Mouse (Mus musculus): Measurements from ENCODE around the gene Pex16. TPM values are rescaled to one million over a fixed set of nuclear protein-coding genes. Genes with fewer than 3 reads are reported as not detected.

The Pex16 gene
- polyA plus RNA-seq, 1 experiment: 89.5 TPM

- Histone ChIP-seq H3K27ac (replicated peaks; ENCODE audit: low read depth, low read length) (no peak overlapping the region), H3K4me3 (ENCODE audit: insufficient read depth, low read depth, low read length) (no peak overlapping the region), H3K4me1 (ENCODE audit: control insufficient read depth, insufficient read depth, insufficient read length, low read length) (no peaks in the 10 kb centered on the region)
These were observed 13.6 kb upstream of the Pex16 start for GRCm38 (mm10) chr2:92360893-92361292.

DNA sequence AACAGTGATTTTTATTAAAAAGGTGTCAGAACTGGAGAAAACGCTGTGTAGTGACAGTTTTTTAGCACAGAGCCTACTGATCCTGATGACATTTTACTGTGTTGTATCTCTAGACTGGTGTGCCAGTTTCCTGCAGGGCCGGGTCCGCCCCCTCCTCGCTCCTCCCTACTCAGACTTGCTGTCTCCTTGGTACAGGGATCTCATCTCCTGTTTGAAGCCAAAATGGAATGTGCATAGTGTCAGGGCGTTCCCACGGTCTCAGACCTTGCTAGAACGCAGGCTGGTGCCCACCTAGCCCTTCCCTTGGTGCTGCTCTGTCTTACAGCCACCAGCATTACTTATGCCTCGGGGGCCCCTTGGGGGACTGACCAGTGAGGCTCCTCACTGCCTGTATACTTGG, 12.7 kb upstream of the Pex16 start:
- Histone ChIP-seq H3K27ac (replicated peaks; ENCODE audit: low read depth, low read length) (no peak overlapping the region), H3K4me3 (ENCODE audit: insufficient read depth, low read depth, low read length) (no peak overlapping the region), H3K4me1 (ENCODE audit: control insufficient read depth, insufficient read depth, insufficient read length, low read length) (no peaks in the 10 kb centered on the region)

DNA sequence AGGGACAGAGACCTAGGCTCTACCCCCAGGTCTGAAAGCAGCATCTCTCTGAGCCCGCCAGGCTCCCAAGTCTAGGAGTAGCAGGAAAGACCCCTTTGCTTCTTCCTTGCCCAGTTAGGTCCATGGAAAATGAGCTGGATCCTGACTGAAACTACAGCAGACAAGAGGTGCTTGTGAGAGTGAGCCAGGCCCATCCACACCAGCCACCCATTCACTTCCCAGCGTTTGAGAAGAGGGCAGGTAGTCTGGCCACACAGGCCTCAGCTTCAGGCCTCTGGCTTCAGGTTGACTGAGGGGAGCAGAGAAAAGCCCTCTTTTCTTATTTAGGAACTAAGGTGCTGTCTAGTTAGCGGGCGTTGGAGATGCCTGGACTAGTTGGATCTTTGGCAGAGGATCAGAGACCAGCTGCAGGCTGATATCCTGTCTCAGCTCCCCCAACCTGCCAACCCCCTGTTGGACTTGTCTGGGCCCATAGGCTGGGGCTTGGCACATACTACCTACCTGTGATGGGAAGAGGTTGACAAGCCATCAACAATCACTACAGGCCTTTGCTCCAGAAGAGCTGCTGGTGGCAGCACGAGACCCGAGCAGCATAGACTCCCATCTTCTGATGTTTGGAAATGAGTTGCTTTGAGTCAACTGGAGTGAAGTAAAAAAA, 11.8 kb upstream of the Pex16 start:
- Histone ChIP-seq H3K27ac (replicated peaks; ENCODE audit: low read depth, low read length) (no peak overlapping the region), H3K4me1 (ENCODE audit: control insufficient read depth, insufficient read depth, insufficient read length, low read length) (no peaks in the 10 kb centered on the region), H3K4me3 (ENCODE audit: insufficient read depth, low read depth, low read length) (no peak overlapping the region)

GRCm38 (mm10) chr2:92364086-92364485, 10.4 kb upstream of the Pex16 start:
- Histone ChIP-seq H3K4me1 (ENCODE audit: control insufficient read depth, insufficient read depth, insufficient read length, low read length) (no peaks in the 10 kb centered on the region), H3K27ac (replicated peaks; ENCODE audit: low read depth, low read length) (no peak overlapping the region), H3K4me3 (ENCODE audit: insufficient read depth, low read depth, low read length) (no peak overlapping the region)

GRCm38 (mm10) chr2:92365568-92365967, 8.9 kb upstream of the Pex16 start:
- Histone ChIP-seq H3K27ac (replicated peaks; ENCODE audit: low read depth, low read length) (no peak overlapping the region), H3K4me1 (ENCODE audit: control insufficient read depth, insufficient read depth, insufficient read length, low read length) (no peaks in the 10 kb centered on the region), H3K4me3 (ENCODE audit: insufficient read depth, low read depth, low read length) (no peak overlapping the region)

DNA sequence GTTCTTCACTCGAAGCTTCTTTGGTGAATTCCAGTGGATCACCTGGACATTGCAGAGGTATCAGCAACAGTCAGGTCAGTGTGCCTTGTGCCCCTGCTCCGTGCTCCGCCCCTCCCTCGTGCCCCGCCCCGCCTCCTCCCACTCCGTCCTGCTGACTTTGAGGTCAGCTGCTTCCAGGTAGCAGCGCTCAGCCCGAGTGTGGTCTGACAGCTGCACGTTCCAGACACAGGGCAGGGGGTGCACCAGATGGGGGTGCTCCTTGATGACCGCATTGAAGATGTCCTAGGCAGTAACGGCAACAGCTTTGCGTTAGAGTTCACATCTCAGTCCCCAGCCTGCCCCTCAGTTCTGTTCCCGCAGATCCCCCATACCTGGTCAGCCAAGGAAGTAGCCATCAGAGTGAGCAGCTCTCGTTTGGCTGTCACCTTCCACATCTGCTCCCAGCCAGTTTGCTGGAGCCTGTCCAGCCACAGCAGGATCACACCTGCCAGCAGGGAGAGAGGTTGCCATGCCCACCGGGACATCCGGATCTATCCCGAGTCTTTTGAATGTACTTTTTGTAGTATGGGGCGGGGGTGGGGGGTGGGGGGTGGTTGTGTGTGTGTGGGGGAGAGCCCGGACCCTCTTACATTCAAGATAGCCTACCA, 7.0 kb upstream of the Pex16 start:
- no peak overlapping the region for H3K27ac ChIP-seq (replicated peaks; ENCODE audit: low read depth, low read length)
- peaks cover 4% of the 10 kb centered on the region for H3K4me1 ChIP-seq (ENCODE audit: control insufficient read depth, insufficient read depth, insufficient read length, low read length)
- no peak overlapping the region for H3K4me3 ChIP-seq (ENCODE audit: insufficient read depth, low read depth, low read length)

DNA sequence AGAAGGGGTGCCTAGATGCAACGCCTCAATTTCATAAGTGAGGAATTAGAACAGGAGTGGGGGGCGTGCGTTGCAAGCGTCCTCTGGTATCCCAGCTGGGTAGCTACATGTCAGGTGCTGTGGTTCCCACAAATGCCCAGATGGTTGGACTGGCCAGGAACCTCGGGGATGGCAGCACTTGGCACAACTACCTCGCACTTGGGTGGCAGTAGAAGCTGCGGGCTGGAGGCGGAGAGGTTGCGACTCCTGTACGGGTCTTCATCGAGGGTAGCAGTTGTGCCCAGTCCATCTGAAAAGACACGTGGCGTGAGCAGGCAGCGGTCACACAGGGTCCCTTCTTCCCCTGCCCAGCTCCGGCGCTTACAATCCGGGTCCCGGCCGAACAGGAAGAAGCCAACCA, 4.1 kb upstream of the Pex16 start:
- Histone ChIP-seq H3K27ac (replicated peaks; ENCODE audit: low read depth, low read length) (no peak overlapping the region), H3K4me3 (ENCODE audit: insufficient read depth, low read depth, low read length) (peak overlapping the region; percentile 25; the same call in 1 of the 2 replicates), H3K4me1 (ENCODE audit: control insufficient read depth, insufficient read depth, insufficient read length, low read length) (peaks cover 13% of the 10 kb centered on the region)

- Histone ChIP-seq H3K4me1 (ENCODE audit: control insufficient read depth, insufficient read depth, insufficient read length, low read length) (peaks cover 13% of the 10 kb centered on the region), H3K27ac (replicated peaks; ENCODE audit: low read depth, low read length) (no peak overlapping the region), H3K4me3 (ENCODE audit: insufficient read depth, low read depth, low read length) (peak overlapping the region; percentile 25; the same call in 1 of the 2 replicates)
These were observed 3.4 kb upstream of the Pex16 start for GRCm38 (mm10) chr2:92370821-92371805.

DNA sequence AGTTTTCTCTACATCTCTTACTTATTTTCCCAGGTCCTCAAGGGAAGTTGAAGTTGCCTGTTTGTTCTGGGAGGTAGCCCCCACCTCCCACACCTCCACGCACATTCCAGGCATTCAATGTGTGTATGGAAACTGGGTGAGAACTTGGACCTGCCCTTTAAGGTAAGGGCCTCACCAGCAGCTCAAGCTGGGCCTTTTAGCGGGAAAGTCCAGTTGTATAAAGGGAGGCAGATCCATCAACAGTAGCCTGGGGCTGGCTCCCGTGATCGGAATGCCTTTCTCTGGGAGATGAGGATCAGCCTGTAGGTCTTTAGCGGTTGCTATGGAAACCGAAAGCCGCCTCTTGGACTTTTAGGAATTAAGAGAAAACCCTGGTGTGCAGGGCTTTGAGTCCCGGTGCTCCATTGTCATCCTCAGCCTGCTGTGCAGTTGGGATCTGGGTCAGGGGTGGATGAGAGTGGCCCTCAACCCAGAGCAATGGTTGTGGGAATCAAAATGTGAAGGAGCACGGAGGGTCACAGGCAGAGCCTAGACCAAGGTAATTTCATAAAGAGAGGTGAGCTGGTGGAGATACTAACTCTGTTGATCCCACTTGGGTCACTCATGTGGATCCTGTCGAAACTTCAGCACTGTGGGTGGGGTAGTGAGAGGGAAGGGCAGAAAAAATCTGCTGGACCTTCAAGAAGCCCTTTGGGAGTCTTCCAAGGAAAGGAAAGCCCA, 2.3 kb upstream of the Pex16 start:
- H3K4me3 ChIP-seq (ENCODE audit: insufficient read depth, low read depth, low read length): no peak overlapping the region
- H3K4me1 ChIP-seq (ENCODE audit: control insufficient read depth, insufficient read depth, insufficient read length, low read length): peaks cover 13% of the 10 kb centered on the region
- H3K27ac ChIP-seq (replicated peaks; ENCODE audit: low read depth, low read length): no peak overlapping the region

GRCm38 (mm10) chr2:92372767-92373436, 1.6 kb upstream of the Pex16 start:
- peaks cover 13% of the 10 kb centered on the region for H3K4me1 ChIP-seq (ENCODE audit: control insufficient read depth, insufficient read depth, insufficient read length, low read length)
- no peak overlapping the region for H3K4me3 ChIP-seq (ENCODE audit: insufficient read depth, low read depth, low read length)
- peak overlapping the region; percentile 22 for H3K27ac ChIP-seq (replicated peaks; ENCODE audit: low read depth, low read length)

DNA sequence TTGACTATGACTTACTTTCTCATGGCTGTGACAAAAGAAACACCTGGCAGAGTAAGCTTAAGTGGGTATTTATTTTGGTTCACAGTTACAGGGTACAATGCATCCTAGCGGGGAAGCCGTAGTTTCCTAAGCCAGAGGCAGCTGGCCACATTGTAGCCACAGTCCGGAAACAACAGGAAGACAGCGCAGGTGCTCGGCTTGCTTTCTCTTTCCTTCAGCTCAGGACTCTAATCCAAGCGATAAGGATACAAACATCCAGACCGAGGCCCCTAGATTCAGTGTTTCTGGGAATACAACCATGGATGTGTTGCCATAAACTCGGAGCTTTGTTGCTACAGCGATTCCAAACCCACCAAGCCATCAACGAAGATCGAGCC, 1.1 kb upstream of the Pex16 start:
- Histone ChIP-seq H3K27ac (replicated peaks; ENCODE audit: low read depth, low read length) (peak overlapping the region; percentile 22), H3K4me1 (ENCODE audit: control insufficient read depth, insufficient read depth, insufficient read length, low read length) (peaks cover 13% of the 10 kb centered on the region), H3K4me3 (ENCODE audit: insufficient read depth, low read depth, low read length) (peak overlapping the region; percentile 2; the same call in 1 of the 2 replicates)

DNA sequence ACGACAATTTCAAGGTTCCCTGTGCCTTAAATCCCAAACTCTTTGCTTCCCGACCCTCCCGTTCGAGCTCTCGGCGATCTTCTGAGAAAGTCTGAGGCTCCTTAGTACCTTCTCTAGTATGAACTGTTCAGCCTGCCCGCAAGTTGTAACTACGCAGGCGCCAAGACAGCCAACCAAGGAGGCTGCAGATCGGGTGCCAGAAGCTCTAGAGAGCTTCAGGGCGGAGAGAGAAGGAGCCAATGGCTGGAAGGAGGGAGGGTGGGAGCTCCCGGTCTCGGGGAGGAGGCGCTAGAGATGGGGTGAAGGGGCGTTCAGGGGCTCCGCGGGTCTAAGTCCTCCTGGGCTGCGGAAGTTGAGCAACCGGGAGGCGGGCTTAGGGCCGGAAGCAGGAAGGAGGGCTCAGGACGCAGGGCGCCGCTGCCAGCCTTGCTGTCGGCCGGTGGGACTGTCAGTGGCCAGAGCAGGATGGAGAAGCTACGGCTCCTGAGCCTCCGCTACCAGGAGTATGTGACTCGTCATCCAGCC, 685 bp downstream of the Pex16 start:
- H3K4me1 ChIP-seq (ENCODE audit: control insufficient read depth, insufficient read depth, insufficient read length, low read length): peaks cover 13% of the 10 kb centered on the region
- H3K27ac ChIP-seq (replicated peaks; ENCODE audit: low read depth, low read length): peak overlapping the region; percentile 79
- H3K4me3 ChIP-seq (ENCODE audit: insufficient read depth, low read depth, low read length): peak overlapping the region; percentile 78

DNA sequence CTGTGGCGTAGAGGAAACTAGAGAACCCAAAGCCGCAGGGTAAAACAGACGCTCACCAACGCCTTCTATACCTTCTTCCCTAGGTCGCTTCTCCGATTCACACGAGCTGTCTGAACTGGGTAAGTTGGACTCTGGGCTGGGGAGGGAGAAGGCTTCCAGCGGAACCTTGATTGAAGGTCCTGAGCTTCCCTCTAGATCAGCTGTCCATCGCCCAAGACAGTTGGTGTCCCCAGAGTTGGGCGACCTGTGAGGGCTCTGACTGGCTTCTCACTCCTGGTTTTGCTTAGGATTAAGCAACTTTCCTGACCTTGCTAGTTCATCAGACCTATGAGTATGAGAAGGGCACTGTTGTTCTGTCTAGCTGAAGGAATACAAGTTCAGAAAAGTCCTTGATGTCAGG, 1.3 kb downstream of the Pex16 start:
- peak overlapping the region; percentile 78 for H3K4me3 ChIP-seq (ENCODE audit: insufficient read depth, low read depth, low read length)
- peaks cover 13% of the 10 kb centered on the region for H3K4me1 ChIP-seq (ENCODE audit: control insufficient read depth, insufficient read depth, insufficient read length, low read length)
- H3K27ac ChIP-seq (replicated peaks; ENCODE audit: low read depth, low read length): peak overlapping the region; percentile 78

GRCm38 (mm10) chr2:92376300-92376699, 1.8 kb downstream of the Pex16 start:
- peak overlapping the region; percentile 78 for H3K27ac ChIP-seq (replicated peaks; ENCODE audit: low read depth, low read length)
- peaks cover 13% of the 10 kb centered on the region for H3K4me1 ChIP-seq (ENCODE audit: control insufficient read depth, insufficient read depth, insufficient read length, low read length)
- peak overlapping the region; percentile 78 for H3K4me3 ChIP-seq (ENCODE audit: insufficient read depth, low read depth, low read length)

All from brown adipose tissue, adult 24 weeks (tissue).